Mouse (Mus musculus) E14TG2a.4 (cell line): Measurements from ENCODE around the gene Spats1.

Experiments
- CTCF ChIP-seq: conservative IDR thresholded peaks from 2 replicates; pipeline ENCODE4 v1.5.1; 2014; ENCODE audit warnings: low read length
- NANOG ChIP-seq: IDR thresholded peaks from 2 replicates; pipeline ENCODE4 v1.6.1; 2014; ENCODE audit warnings: borderline replicate concordance, low read length, mixed read lengths
- POU5F1 ChIP-seq: IDR thresholded peaks from 2 replicates; pipeline ENCODE4 v1.6.1; 2014; ENCODE audit warnings: low read length, borderline replicate concordance

- TF ChIP-seq CTCF (no peak), NANOG (no peak), POU5F1 (no peak)
These were observed 41.0 kb downstream of the Spats1 start for GRCm38 (mm10) chr17:45434262-45434590.
